Mouse (Mus musculus): ENCODE measurements around the gene Tas1r1. TPM values are rescaled to one million over a fixed set of nuclear protein-coding genes. Genes with fewer than 3 reads are reported as not detected.
A peak's percentile ranks its signal among the peaks of the same experiment; 100 is the strongest.

The Tas1r1 gene
- total and polyA plus RNA-seq, 2 experiments from 2014 or later = 0.08 TPM; not detected in 1

- 46% methylated on average over 10 of the region's 10 CpGs for WGBS
- no peak overlapping the region for H3K27ac ChIP-seq (ENCODE audit: low read depth)
- no peak overlapping the region for H3K4me2 ChIP-seq (ENCODE audit: low read depth, low read length)
- H3K27me3 ChIP-seq (ENCODE audit: control insufficient read depth, insufficient read depth, low read length) = no peaks in the 10 kb centered on the region
- DNase-seq (ENCODE audit: low spot score) (no peak), ATAC-seq (ENCODE audit: insufficient read depth, low read depth) (no peak)
- H3K9me3 ChIP-seq (replicated peaks; ENCODE audit: control insufficient read depth, low read length) = no peaks in the 10 kb centered on the region
- no peak overlapping the region for H3K9ac ChIP-seq (replicated peaks; ENCODE audit: low read depth, low read length)
- H3K4me3 ChIP-seq (ENCODE audit: low read depth, low read length) = no peak overlapping the region
- H3K36me3 ChIP-seq (replicated peaks; ENCODE audit: control insufficient read depth, insufficient read depth, low read length) = peaks cover 9% of the 10 kb centered on the region
- TF ChIP-seq CTCF (IDR thresholded peaks at IDR 0.05; ENCODE audit: low read depth) (no peak), EP300 (IDR thresholded peaks at IDR 0.05; ENCODE audit: low read depth) (no peak)
- peaks cover 7% of the 10 kb centered on the region; the same call in 1 of the 2 replicates for H3K4me1 ChIP-seq (ENCODE audit: control insufficient read depth, insufficient read depth)
These were observed 52.5 kb downstream of the Tas1r1 start for GRCm38 (mm10) chr4:151985886-151986285.

- TF ChIP-seq EP300 (IDR thresholded peaks at IDR 0.05; ENCODE audit: low read depth) (no peak), CTCF (IDR thresholded peaks at IDR 0.05; ENCODE audit: low read depth) (no peak)
- Histone ChIP-seq H3K4me3 (ENCODE audit: low read depth, low read length) (no peak overlapping the region), H3K9me3 (replicated peaks; ENCODE audit: control insufficient read depth, low read length) (no peaks in the 10 kb centered on the region), H3K36me3 (replicated peaks; ENCODE audit: control insufficient read depth, insufficient read depth, low read length) (peaks cover 20% of the 10 kb centered on the region; the same call in 1 of the 2 replicates), H3K4me1 (ENCODE audit: control insufficient read depth, insufficient read depth) (peaks cover 7% of the 10 kb centered on the region; the same call in 1 of the 2 replicates), H3K9ac (replicated peaks; ENCODE audit: low read depth, low read length) (no peak overlapping the region), H3K27me3 (ENCODE audit: control insufficient read depth, insufficient read depth, low read length) (no peaks in the 10 kb centered on the region), H3K4me2 (ENCODE audit: low read depth, low read length) (no peak overlapping the region), H3K27ac (ENCODE audit: low read depth) (no peak overlapping the region)
- ATAC-seq (ENCODE audit: insufficient read depth, low read depth) = peak; percentile 8; the same call in 1 of the 2 replicates
- WGBS = 35% methylated on average over 8 of the region's 9 CpGs
- DNase-seq (ENCODE audit: low spot score) = no peak
These were observed 54.8 kb downstream of the Tas1r1 start for GRCm38 (mm10) chr4:151983560-151983959.

GRCm38 (mm10) chr4:151983043-151983442, 55.3 kb downstream of the Tas1r1 start:
- H3K9me3 ChIP-seq (replicated peaks; ENCODE audit: control insufficient read depth, low read length) = no peaks in the 10 kb centered on the region
- no peaks in the 10 kb centered on the region for H3K27me3 ChIP-seq (ENCODE audit: control insufficient read depth, insufficient read depth, low read length)
- DNase-seq (ENCODE audit: low spot score) (no peak), ATAC-seq (ENCODE audit: insufficient read depth, low read depth) (no peak)
- TF ChIP-seq EP300 (IDR thresholded peaks at IDR 0.05; ENCODE audit: low read depth) (no peak), CTCF (IDR thresholded peaks at IDR 0.05; ENCODE audit: low read depth) (no peak)
- H3K9ac ChIP-seq (replicated peaks; ENCODE audit: low read depth, low read length) = no peak overlapping the region
- WGBS = 65% methylated on average over 17 of the region's 17 CpGs
- no peak overlapping the region for H3K27ac ChIP-seq (ENCODE audit: low read depth)
- peaks cover 23% of the 10 kb centered on the region; the same call in 1 of the 2 replicates for H3K36me3 ChIP-seq (replicated peaks; ENCODE audit: control insufficient read depth, insufficient read depth, low read length)
- no peak overlapping the region for H3K4me2 ChIP-seq (ENCODE audit: low read depth, low read length)
- H3K4me1 ChIP-seq (ENCODE audit: control insufficient read depth, insufficient read depth) = peaks cover 7% of the 10 kb centered on the region; the same call in 1 of the 2 replicates
- no peak overlapping the region for H3K4me3 ChIP-seq (ENCODE audit: low read depth, low read length)

GRCm38 (mm10) chr4:151981363-151981762, 57.0 kb downstream of the Tas1r1 start:
- H3K9ac ChIP-seq (replicated peaks; ENCODE audit: low read depth, low read length) = no peak overlapping the region
- TF ChIP-seq CTCF (IDR thresholded peaks at IDR 0.05; ENCODE audit: low read depth) (peak; percentile 98), EP300 (IDR thresholded peaks at IDR 0.05; ENCODE audit: low read depth) (no peak)
- ATAC-seq (ENCODE audit: insufficient read depth, low read depth) (peak; percentile 65), DNase-seq (ENCODE audit: low spot score) (peak; percentile 77)
- WGBS = 8% methylated on average over 5 of the region's 5 CpGs
- H3K4me3 ChIP-seq (ENCODE audit: low read depth, low read length) = no peak overlapping the region
- no peaks in the 10 kb centered on the region for H3K27me3 ChIP-seq (ENCODE audit: control insufficient read depth, insufficient read depth, low read length)
- no peaks in the 10 kb centered on the region for H3K9me3 ChIP-seq (replicated peaks; ENCODE audit: control insufficient read depth, low read length)
- no peak overlapping the region for H3K4me2 ChIP-seq (ENCODE audit: low read depth, low read length)
- no peaks in the 10 kb centered on the region for H3K4me1 ChIP-seq (ENCODE audit: control insufficient read depth, insufficient read depth)
- H3K36me3 ChIP-seq (replicated peaks; ENCODE audit: control insufficient read depth, insufficient read depth, low read length) = peaks cover 30% of the 10 kb centered on the region
- H3K27ac ChIP-seq (ENCODE audit: low read depth) = no peak overlapping the region

GRCm38 (mm10) chr4:151980699-151981098, 57.7 kb downstream of the Tas1r1 start:
- TF ChIP-seq CTCF (IDR thresholded peaks at IDR 0.05; ENCODE audit: low read depth) = no peak
- no peak for TF ChIP-seq EP300 (IDR thresholded peaks at IDR 0.05; ENCODE audit: low read depth)
- Histone ChIP-seq H3K4me3 (ENCODE audit: low read depth, low read length) (no peak overlapping the region), H3K4me1 (ENCODE audit: control insufficient read depth, insufficient read depth) (no peaks in the 10 kb centered on the region), H3K36me3 (replicated peaks; ENCODE audit: control insufficient read depth, insufficient read depth, low read length) (peaks cover 32% of the 10 kb centered on the region), H3K9ac (replicated peaks; ENCODE audit: low read depth, low read length) (no peak overlapping the region), H3K9me3 (replicated peaks; ENCODE audit: control insufficient read depth, low read length) (no peaks in the 10 kb centered on the region), H3K27me3 (ENCODE audit: control insufficient read depth, insufficient read depth, low read length) (no peaks in the 10 kb centered on the region), H3K4me2 (ENCODE audit: low read depth, low read length) (no peak overlapping the region), H3K27ac (ENCODE audit: low read depth) (no peak overlapping the region)
- WGBS = 71% methylated on average over 8 of the region's 8 CpGs
- no peak for ATAC-seq (ENCODE audit: insufficient read depth, low read depth)
- DNase-seq (ENCODE audit: low spot score) = no peak

Other genes with a start within 250 kb of the Tas1r1 start
- 72.7 and 739 TPM in 2 replicates for gene Camta1, start 176.7 kb downstream of the Tas1r1 start, total RNA-seq (2014; rRNA removed; ENCODE audit: low replicate concordance)
- 240 and 250 TPM in 2 replicates for gene Camta1, start 176.7 kb downstream of the Tas1r1 start, polyA plus RNA-seq (2015; fragmentation: Nextera tagmentation; extraction: Ambion mirVana)
- 92.5 and 95.3 TPM in 2 replicates for gene Dnajc11, start 104.9 kb downstream of the Tas1r1 start, total RNA-seq (2014; rRNA removed; ENCODE audit: low replicate concordance)
- gene Dnajc11, start 104.9 kb downstream of the Tas1r1 start, polyA plus RNA-seq (2015; fragmentation: Nextera tagmentation; extraction: Ambion mirVana) = 41.4 and 47.7 TPM in 2 replicates
- gene Thap3, start 49.6 kb downstream of the Tas1r1 start, total RNA-seq (2014; rRNA removed; ENCODE audit: low replicate concordance) = 16.9 and 23.2 TPM in 2 replicates
- gene Thap3, start 49.6 kb downstream of the Tas1r1 start, polyA plus RNA-seq (2015; fragmentation: Nextera tagmentation; extraction: Ambion mirVana) = 22.0 and 27.4 TPM in 2 replicates
- 8.0 and 10.7 TPM in 2 replicates for gene Phf13, start 42.3 kb downstream of the Tas1r1 start, total RNA-seq (2014; rRNA removed; ENCODE audit: low replicate concordance)
- gene Phf13, start 42.3 kb downstream of the Tas1r1 start, polyA plus RNA-seq (2015; fragmentation: Nextera tagmentation; extraction: Ambion mirVana) = 8.4 and 9.3 TPM in 2 replicates
- gene Klhl21, start 29.8 kb downstream of the Tas1r1 start, total RNA-seq (2014; rRNA removed; ENCODE audit: low replicate concordance) = 56.5 and 70.4 TPM in 2 replicates
- gene Klhl21, start 29.8 kb downstream of the Tas1r1 start, polyA plus RNA-seq (2015; fragmentation: Nextera tagmentation; extraction: Ambion mirVana) = 24.7 and 31.8 TPM in 2 replicates
- 1.7 and 11.3 TPM in 2 replicates for gene Zbtb48, start 10.9 kb downstream of the Tas1r1 start, total RNA-seq (2014; rRNA removed; ENCODE audit: low replicate concordance)
- 6.5 and 9.0 TPM in 2 replicates for gene Zbtb48, start 10.9 kb downstream of the Tas1r1 start, polyA plus RNA-seq (2015; fragmentation: Nextera tagmentation; extraction: Ambion mirVana)
- gene Nol9, start 753 bp upstream of the Tas1r1 start, total RNA-seq (2014; rRNA removed; ENCODE audit: low replicate concordance) = 8.0 and 13.9 TPM in 2 replicates
- gene Nol9, start 753 bp upstream of the Tas1r1 start, polyA plus RNA-seq (2015; fragmentation: Nextera tagmentation; extraction: Ambion mirVana) = 7.5 and 7.8 TPM in 2 replicates
- gene Plekhg5, start 33.9 kb upstream of the Tas1r1 start, total RNA-seq (2014; rRNA removed; ENCODE audit: low replicate concordance) = 16.6 and 18.0 TPM in 2 replicates
- 8.8 and 10.6 TPM in 2 replicates for gene Plekhg5, start 33.9 kb upstream of the Tas1r1 start, polyA plus RNA-seq (2015; fragmentation: Nextera tagmentation; extraction: Ambion mirVana)
- gene Tnfrsf25, start 77.4 kb upstream of the Tas1r1 start, total RNA-seq (2014; rRNA removed; ENCODE audit: low replicate concordance) = 0.89 TPM in 1 of 2 replicates, not detected in the other
- gene Tnfrsf25, start 77.4 kb upstream of the Tas1r1 start, polyA plus RNA-seq (2015; fragmentation: Nextera tagmentation; extraction: Ambion mirVana) = 0.75 and 1.2 TPM in 2 replicates
- gene Espn, start 113.8 kb upstream of the Tas1r1 start, total RNA-seq (2014; rRNA removed; ENCODE audit: low replicate concordance) = 0.34 and 0.97 TPM in 2 replicates
- gene Espn, start 113.8 kb upstream of the Tas1r1 start, polyA plus RNA-seq (2015; fragmentation: Nextera tagmentation; extraction: Ambion mirVana) = 0.69 and 0.87 TPM in 2 replicates
- not detected in 2 replicates for gene Hes2, start 120.3 kb upstream of the Tas1r1 start, total RNA-seq (2014; rRNA removed; ENCODE audit: low replicate concordance)
- not detected in 2 replicates for gene Hes2, start 120.3 kb upstream of the Tas1r1 start, polyA plus RNA-seq (2015; fragmentation: Nextera tagmentation; extraction: Ambion mirVana)
- gene Acot7, start 139.6 kb upstream of the Tas1r1 start, total RNA-seq (2014; rRNA removed; ENCODE audit: low replicate concordance) = 17.9 and 39.5 TPM in 2 replicates
- 68.8 and 73.5 TPM in 2 replicates for gene Acot7, start 139.6 kb upstream of the Tas1r1 start, polyA plus RNA-seq (2015; fragmentation: Nextera tagmentation; extraction: Ambion mirVana)
- 50.8 and 56.4 TPM in 2 replicates for gene Gpr153, start 235.7 kb upstream of the Tas1r1 start, total RNA-seq (2014; rRNA removed; ENCODE audit: low replicate concordance)
- 5.0 TPM in 2 replicates for gene Gpr153, start 235.7 kb upstream of the Tas1r1 start, polyA plus RNA-seq (2015; fragmentation: Nextera tagmentation; extraction: Ambion mirVana)